Mouse (Mus musculus) hindbrain, embryonic 10.5 days (tissue): ENCODE measurements around the gene Gns. TPM values are rescaled to one million over a fixed set of nuclear protein-coding genes. Genes with fewer than 3 reads are reported as not detected.
A peak's percentile ranks its signal among the peaks of the same experiment; 100 is the strongest.

Experiments used
- DNase-seq: peaks from one replicate; pipeline ENCODE4 v3.0.0-alpha.2; 2017; ENCODE audit warnings: low spot score
- H3K27ac ChIP-seq: fragments of 300-500 bp; sonication (generic); 2 replicates; pipeline ENCODE4 v1.5.1; 2016; ENCODE audit warnings: mild to moderate bottlenecking, moderate library complexity
- H3K27me3 ChIP-seq: fragments of 300-500 bp; sonication (generic); 2 replicates; pipeline ENCODE4 v1.6.1; 2016; ENCODE audit warnings: mild to moderate bottlenecking; ENCODE audit not compliant: poor library complexity, insufficient read depth, severe bottlenecking
- H3K36me3 ChIP-seq: fragments of 300-500 bp; sonication (generic); 2 replicates; pipeline ENCODE4 v1.6.1; 2016; ENCODE audit warnings: mild to moderate bottlenecking, moderate library complexity
- H3K4me1 ChIP-seq: fragments of 300-500 bp; sonication (generic); replicated peaks from 2 replicates; pipeline ENCODE4 v1.6.1; 2016; ENCODE audit warnings: mild to moderate bottlenecking
- H3K4me3 ChIP-seq: fragments of 300-500 bp; sonication (generic); 2 replicates; pipeline ENCODE4 v1.5.1; 2016; ENCODE audit warnings: mild to moderate bottlenecking, moderate library complexity
- H3K9me3 ChIP-seq: fragments of 300-500 bp; sonication (generic); 2 replicates; pipeline ENCODE4 v1.6.1; 2016; ENCODE audit warnings: mild to moderate bottlenecking, moderate library complexity
- WGBS: fragments of 180-500 bp; shearing (Covaris S2); methylation state at CpG from one replicate; pipeline ENCODE4 v1.1.7; 2016; 5-methylcytosine and 5-hydroxymethylcytosine counted together
- polyA plus RNA-seq: library from polyadenylated mRNA; unstranded; fragments of >200 nt; fragmentation: Nextera tagmentation; extraction: Ambion mirVana; gene quantifications from 2 replicates; pipeline ENCODE4 v1.2.1, GENCODE M21; 2016

The Gns gene
- polyA plus RNA-seq, 1 experiment from 2014 or later, result 39.9 TPM

GRCm38 (mm10) chr10:121394270-121394669, 29.4 kb downstream of the Gns start:
- H3K36me3 ChIP-seq, result peaks cover 82% of the 10 kb centered on the region
- no peak for DNase-seq
- 94% methylated on average over 6 of the region's 6 CpGs for WGBS
- no peaks in the 10 kb centered on the region for H3K9me3 ChIP-seq
- H3K4me1 ChIP-seq, result 0 out of 2 replicates have a peak, but pooled peaks cover 5% of the 10 kb centered on the region
- H3K27ac ChIP-seq, result no peak overlapping the region
- H3K27me3 ChIP-seq, result no peaks in the 10 kb centered on the region
- H3K4me3 ChIP-seq, result no peak overlapping the region

GRCm38 (mm10) chr10:121394789-121395325, 30.0 kb downstream of the Gns start:
- H3K27ac ChIP-seq, result no peak overlapping the region
- no peaks in the 10 kb centered on the region for H3K27me3 ChIP-seq
- 0 out of 2 replicates have a peak, but pooled peaks cover 5% of the 10 kb centered on the region for H3K4me1 ChIP-seq
- WGBS, result 92% methylated on average over 18 of the region's 18 CpGs
- DNase-seq, result no peak
- no peak overlapping the region for H3K4me3 ChIP-seq
- no peaks in the 10 kb centered on the region for H3K9me3 ChIP-seq
- peaks cover 76% of the 10 kb centered on the region for H3K36me3 ChIP-seq

- no peaks in the 10 kb centered on the region for H3K27me3 ChIP-seq
- H3K27ac ChIP-seq, result no peak overlapping the region
- H3K36me3 ChIP-seq, result peaks cover 68% of the 10 kb centered on the region
- H3K9me3 ChIP-seq, result no peaks in the 10 kb centered on the region
- H3K4me3 ChIP-seq, result no peak overlapping the region
- 87% methylated on average over 20 of the region's 20 CpGs for whole genome bisulfite sequencing
- H3K4me1 ChIP-seq, result no peaks in the 10 kb centered on the region
- DNase-seq, result no peak
Measured at GRCm38 (mm10) chr10:121395542-121396176, 30.8 kb downstream of the Gns start.

GRCm38 (mm10) chr10:121398599-121398998, 33.7 kb downstream of the Gns start:
- no peaks in the 10 kb centered on the region; the same call in 1 of the 2 replicates for H3K4me1 ChIP-seq
- peaks cover 38% of the 10 kb centered on the region for H3K36me3 ChIP-seq
- H3K4me3 ChIP-seq, result no peak overlapping the region
- no peak overlapping the region for H3K27ac ChIP-seq
- H3K27me3 ChIP-seq, result no peaks in the 10 kb centered on the region
- 92% methylated on average over 7 of the region's 7 CpGs for WGBS
- no peaks in the 10 kb centered on the region for H3K9me3 ChIP-seq
- no peak for DNase-seq

GRCm38 (mm10) chr10:121401005-121401404, 36.1 kb downstream of the Gns start:
- H3K4me3 ChIP-seq, result no peak overlapping the region
- peaks cover 14% of the 10 kb centered on the region for H3K36me3 ChIP-seq
- H3K4me1 ChIP-seq, result no peaks in the 10 kb centered on the region; the same call in 1 of the 2 replicates
- no peak for DNase-seq
- 78% methylated on average over 7 of the region's 7 CpGs for WGBS
- H3K27me3 ChIP-seq, result no peaks in the 10 kb centered on the region
- H3K27ac ChIP-seq, result 0 out of 2 replicates have a peak overlapping the region, but pooled peaks have one; percentile 53
- H3K9me3 ChIP-seq, result no peaks in the 10 kb centered on the region

GRCm38 (mm10) chr10:121403104-121403503, 38.2 kb downstream of the Gns start:
- H3K4me1 ChIP-seq, result no peaks in the 10 kb centered on the region; the same call in 1 of the 2 replicates
- 72% methylated on average over 9 of the region's 9 CpGs for WGBS
- H3K4me3 ChIP-seq, result no peak overlapping the region
- no peaks in the 10 kb centered on the region for H3K36me3 ChIP-seq
- no peaks in the 10 kb centered on the region for H3K9me3 ChIP-seq
- H3K27ac ChIP-seq, result no peak overlapping the region
- no peaks in the 10 kb centered on the region for H3K27me3 ChIP-seq
- no peak for DNase-seq

GRCm38 (mm10) chr10:121403946-121404345, 39.1 kb downstream of the Gns start:
- Histone ChIP-seq H3K4me3 (no peak overlapping the region), H3K27ac (no peak overlapping the region), H3K9me3 (no peaks in the 10 kb centered on the region), H3K4me1 (no peaks in the 10 kb centered on the region; the same call in 1 of the 2 replicates), H3K36me3 (no peaks in the 10 kb centered on the region), H3K27me3 (no peaks in the 10 kb centered on the region)
- no peak for DNase-seq
- 51% methylated on average over 6 of the region's 9 CpGs for WGBS

- H3K36me3 ChIP-seq, result peaks cover 25% of the 10 kb centered on the region
- DNase-seq, result peak; percentile 42
- WGBS, result 76% methylated on average over 7 of the region's 7 CpGs
- H3K4me3 ChIP-seq, result no peak overlapping the region
- H3K27ac ChIP-seq, result no peak overlapping the region
- no peaks in the 10 kb centered on the region for H3K9me3 ChIP-seq
- H3K4me1 ChIP-seq, result peaks cover 18% of the 10 kb centered on the region
- no peaks in the 10 kb centered on the region for H3K27me3 ChIP-seq
Measured at GRCm38 (mm10) chr10:121409717-121410116, 44.8 kb downstream of the Gns start.

- WGBS, result 85% methylated on average over 11 of the region's 11 CpGs
- H3K4me3 ChIP-seq, result no peak overlapping the region
Measured at GRCm38 (mm10) chr10:121411721-121412455, 47.0 kb downstream of the Gns start.

GRCm38 (mm10) chr10:121412824-121413223, 47.9 kb downstream of the Gns start:
- 85% methylated on average over 17 of the region's 17 CpGs for WGBS
- no peaks in the 10 kb centered on the region for H3K27me3 ChIP-seq
- DNase-seq, result no peak
- peaks cover 32% of the 10 kb centered on the region for H3K36me3 ChIP-seq
- H3K4me1 ChIP-seq, result peaks cover 26% of the 10 kb centered on the region
- H3K9me3 ChIP-seq, result no peaks in the 10 kb centered on the region
- no peak overlapping the region for H3K27ac ChIP-seq
- no peak overlapping the region for H3K4me3 ChIP-seq

More at GRCm38 (mm10) chr10:121411721-121412455, 47.0 kb downstream of the Gns start:
- no peak for DNase-seq
- Histone ChIP-seq H3K9me3 (no peaks in the 10 kb centered on the region), H3K27me3 (no peaks in the 10 kb centered on the region), H3K27ac (0 out of 2 replicates have a peak overlapping the region, but pooled peaks have one; percentile 9), H3K4me1 (peaks cover 24% of the 10 kb centered on the region), H3K36me3 (peaks cover 32% of the 10 kb centered on the region)

- Histone ChIP-seq H3K4me1 (peaks cover 37% of the 10 kb centered on the region), H3K9me3 (no peaks in the 10 kb centered on the region), H3K27me3 (no peaks in the 10 kb centered on the region), H3K36me3 (peaks cover 32% of the 10 kb centered on the region), H3K4me3 (no peak overlapping the region), H3K27ac (no peak overlapping the region)
- DNase-seq, result no peak
- WGBS, result 81% methylated on average over 13 of the region's 13 CpGs
Measured at GRCm38 (mm10) chr10:121414127-121414526, 49.2 kb downstream of the Gns start.

- H3K4me3 ChIP-seq, result no peak overlapping the region
- no peak for DNase-seq
- peaks cover 58% of the 10 kb centered on the region for H3K4me1 ChIP-seq
- no peak overlapping the region for H3K27ac ChIP-seq
- WGBS, result 77% methylated on average over 14 of the region's 14 CpGs
- H3K9me3 ChIP-seq, result no peaks in the 10 kb centered on the region
- no peaks in the 10 kb centered on the region for H3K27me3 ChIP-seq
- H3K36me3 ChIP-seq, result peaks cover 13% of the 10 kb centered on the region
Measured at GRCm38 (mm10) chr10:121418835-121419234, 53.9 kb downstream of the Gns start.
